Mouse (Mus musculus): Measurements from ENCODE around the gene Nbeal2.

GRCm38 (mm10) chr9:110611471-110611870 lies 42.5 kb downstream of the Nbeal2 start:
- TF ChIP-seq POLR2A (IDR thresholded peaks at IDR 0.05; ENCODE audit: control insufficient read depth, extremely low read depth, insufficient read depth, low read length, poor library complexity) = no peak
- TF ChIP-seq CTCF (IDR thresholded peaks at IDR 0.05; ENCODE audit: borderline replicate concordance, control insufficient read depth, extremely low read depth, insufficient read depth, low read length, poor library complexity) = no peak
